Comparison of ENCODE assay signal across 8 mouse cellular contexts in the genomic region with DNA sequence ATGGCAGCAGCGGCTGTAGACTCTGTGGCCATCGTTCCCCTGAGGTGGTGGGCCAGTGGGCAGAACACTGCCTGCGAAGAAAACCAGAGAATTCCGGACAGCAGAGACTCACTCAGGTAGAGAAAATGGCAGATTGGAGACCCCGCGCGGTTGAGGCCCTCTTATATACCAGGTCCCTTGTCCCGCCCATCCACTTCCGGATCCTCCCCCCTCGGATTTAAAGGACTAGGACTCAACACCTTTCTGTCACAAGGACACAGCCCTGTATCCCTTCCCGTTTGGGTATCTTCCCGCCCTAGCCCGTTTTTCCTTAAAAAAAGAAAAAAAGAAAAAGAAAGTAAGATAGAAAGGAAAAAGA. TPM values are rescaled to one million over a fixed set of nuclear protein-coding genes. Genes with fewer than 3 reads are reported as not detected.
DNase-seq lines count a peak whose midpoint lies in the region; ATAC-seq and TF ChIP-seq lines count a peak whose summit lies in the region.

No protein-coding gene starts in this region.

- peak; percentile 68 for DNase-seq in Patski (ENCODE audit: low read depth, low spot score)
- peak; percentile 95 to 96 for DNase-seq in cerebellum, postnatal 10 days
- peak; percentile 82 to 85 for DNase-seq in frontal cortex, postnatal 10 days (ENCODE audit: low spot score in 2 of 2)
- peak; percentile 95 for DNase-seq in hindbrain, embryonic 11.5 days (ENCODE audit: low spot score)
- peak; percentile 90 for DNase-seq in layer of hippocampus, adult 9-11 months
- peak; percentile 89 for DNase-seq in ovary, postnatal 14 days (ENCODE audit: low spot score)
- DNase-seq in thymus, postnatal 14 days: peak; percentile 93

- CTCF ChIA-PET in Patski (lab: Charles Lee): no interaction called here

- no peak for TF ChIP-seq CTCF in Patski (IDR thresholded peaks at IDR 0.05)

- no peaks in the 10 kb centered on the region for H3K27me3 ChIP-seq in Patski
- no peaks in the 10 kb centered on the region for H3K27me3 ChIP-seq in hindbrain, embryonic 11.5 days (ENCODE audit: control insufficient read depth, insufficient read depth, low read length)
- no peaks in the 10 kb centered on the region for H3K27me3 ChIP-seq in lung, embryonic 16.5 days (ENCODE audit: control insufficient read depth, insufficient read depth, low read depth, low read length)

- ATAC-seq in Patski: peak; percentile 70
- peak; percentile 95 for ATAC-seq in hindbrain, embryonic 11.5 days (ENCODE audit: low FRiP score)
- peak; percentile 93 for ATAC-seq in lung, embryonic 16.5 days (ENCODE audit: low read depth)

- no peaks in the 10 kb centered on the region; the same call in 1 of the 2 replicates for H3K4me1 ChIP-seq in hindbrain, embryonic 11.5 days (replicated peaks; ENCODE audit: control insufficient read depth, insufficient read depth, low read length)
- peaks cover 16% of the 10 kb centered on the region for H3K4me1 ChIP-seq in lung, embryonic 16.5 days (replicated peaks; ENCODE audit: control insufficient read depth, insufficient read depth, low read length)

- H3K9ac ChIP-seq in hindbrain, embryonic 11.5 days (ENCODE audit: low read depth, low read length): peak overlapping the region; percentile 93
- H3K9ac ChIP-seq in lung, embryonic 16.5 days (ENCODE audit: low read length): peak overlapping the region; percentile 95

- in situ Hi-C loops in Patski (cut with MboI; ENCODE audit: low pct_unique_long_range_greater_than_20kb): loop anchor here (5.0 kb wide), 1 partner anchor 160 kb away; no protein-coding TSS in a partner anchor

- POLR2A ChIA-PET in Patski (lab: Charles Lee): interaction anchor here (0.6 to 1.2 kb wide), 2 partner anchors 16 to 124 kb away, joined by 3 read pairs; no protein-coding TSS in a partner anchor

- H3K36me3 ChIP-seq in hindbrain, embryonic 11.5 days (ENCODE audit: control insufficient read depth, insufficient read depth, low read length): no peaks in the 10 kb centered on the region
- H3K36me3 ChIP-seq in lung, embryonic 16.5 days (ENCODE audit: control insufficient read depth, insufficient read depth, low read length): 0 out of 2 replicates have a peak, but pooled peaks cover 2% of the 10 kb centered on the region

- WGBS in hindbrain, embryonic 11.5 days: 0% methylated on average over 13 of the region's 13 CpGs
- under 1% methylated on average over 13 of the region's 13 CpGs for WGBS in lung, embryonic 16.5 days

- peak overlapping the region; percentile 98 for H3K4me3 ChIP-seq in hindbrain, embryonic 11.5 days (ENCODE audit: low read depth, low read length)
- H3K4me3 ChIP-seq in lung, embryonic 16.5 days (ENCODE audit: low read length): peak overlapping the region; percentile 100

- H3K27ac ChIP-seq in hindbrain, embryonic 11.5 days (ENCODE audit: low read depth, low read length): peak overlapping the region; percentile 93
- peak overlapping the region; percentile 97 for H3K27ac ChIP-seq in lung, embryonic 16.5 days (ENCODE audit: low read length)

- H3K4me2 ChIP-seq in hindbrain, embryonic 11.5 days (replicated peaks; ENCODE audit: low read depth, low read length): peak overlapping the region; percentile 55
- H3K4me2 ChIP-seq in lung, embryonic 16.5 days (ENCODE audit: low read depth, low read length): peak overlapping the region; percentile 93

- H3K9me3 ChIP-seq in hindbrain, embryonic 11.5 days (ENCODE audit: control insufficient read depth, low read length): no peaks in the 10 kb centered on the region
- H3K9me3 ChIP-seq in lung, embryonic 16.5 days (ENCODE audit: control insufficient read depth, low read length): no peaks in the 10 kb centered on the region

RNA-seq across cellular contexts. Expression of a gene that starts 0.4 kb away (rescaled TPM):
- 49.4 TPM for polyA plus RNA-seq in Patski (2021)
- 270 and 283 TPM in 2 replicates for polyA plus RNA-seq in hindbrain, embryonic 11.5 days (2014; fragmentation: Nextera tagmentation; extraction: Ambion mirVana)
- 101 and 111 TPM in 2 replicates for polyA plus RNA-seq in lung, embryonic 16.5 days (2015; fragmentation: Nextera tagmentation; extraction: Ambion mirVana)

RNA-seq across cellular contexts. Expression of a gene that starts 24.1 kb away (rescaled TPM):
- 517 TPM for polyA plus RNA-seq in Patski (2021)
- 600 and 609 TPM in 2 replicates for polyA plus RNA-seq in hindbrain, embryonic 11.5 days (2014; fragmentation: Nextera tagmentation; extraction: Ambion mirVana)
- polyA plus RNA-seq in lung, embryonic 16.5 days (2015; fragmentation: Nextera tagmentation; extraction: Ambion mirVana): 817 and 840 TPM in 2 replicates

RNA-seq across cellular contexts. Expression of a gene that starts 30.9 kb away (rescaled TPM):
- polyA plus RNA-seq in Patski (2021): 1.8 TPM
- 2.8 and 2.9 TPM in 2 replicates for polyA plus RNA-seq in hindbrain, embryonic 11.5 days (2014; fragmentation: Nextera tagmentation; extraction: Ambion mirVana)
- polyA plus RNA-seq in lung, embryonic 16.5 days (2015; fragmentation: Nextera tagmentation; extraction: Ambion mirVana): 17.6 and 22.5 TPM in 2 replicates

RNA-seq across cellular contexts. Expression of a gene that starts 58.0 kb away (rescaled TPM):
- 538 TPM for polyA plus RNA-seq in Patski (2021)
- 985 and 989 TPM in 2 replicates for polyA plus RNA-seq in hindbrain, embryonic 11.5 days (2014; fragmentation: Nextera tagmentation; extraction: Ambion mirVana)
- polyA plus RNA-seq in lung, embryonic 16.5 days (2015; fragmentation: Nextera tagmentation; extraction: Ambion mirVana): 1,438 and 1,494 TPM in 2 replicates

Comparison
In these comparisons a context has a peak if more than half of its experiments do, and no peak if none do; other contexts are left out.
1. Peak in every context shown above with its lines: DNase-seq, ATAC-seq, H3K4me3 ChIP-seq and H3K27ac ChIP-seq.